Mouse (Mus musculus) intestine, postnatal 0 days (tissue): ENCODE results near the gene Creb3l2. TPM values are rescaled to one million over a fixed set of nuclear protein-coding genes. Genes with fewer than 3 reads are reported as not detected.

Experiments
- ATAC-seq: fragments of 200-750 bp; cut with Nextera tagmentation; 2 replicates; pipeline ENCODE4 v1.8.0; 2017; ENCODE audit warnings: mild to moderate bottlenecking, moderate TSS enrichment, moderate library complexity
- H3K27ac ChIP-seq: fragments of 300-500 bp; sonication (generic); 2 replicates; pipeline ENCODE4 v1.5.1; 2014; ENCODE audit warnings: mild to moderate bottlenecking, low read depth, low read length, moderate library complexity
- H3K27me3 ChIP-seq: fragments of 300-500 bp; sonication (generic); replicated peaks from 2 replicates; pipeline ENCODE4 v1.6.1; 2014; ENCODE audit warnings: low read length, mixed read lengths; ENCODE audit not compliant: control insufficient read depth, insufficient read depth
- H3K36me3 ChIP-seq: fragments of 300-500 bp; sonication (generic); 2 replicates; pipeline ENCODE4 v1.6.1; 2014; ENCODE audit warnings: mild to moderate bottlenecking, moderate library complexity; ENCODE audit not compliant: control insufficient read depth, insufficient read depth
- H3K4me1 ChIP-seq: fragments of 300-500 bp; sonication (generic); replicated peaks from 2 replicates; pipeline ENCODE4 v1.6.1; 2014; ENCODE audit warnings: antibody characterized with exemption, low read length, mixed read lengths; ENCODE audit not compliant: control insufficient read depth, insufficient read depth
- H3K4me2 ChIP-seq: fragments of 300-500 bp; sonication (generic); replicated peaks from 2 replicates; pipeline ENCODE4 v1.6.1; 2014; ENCODE audit warnings: low read depth, mild to moderate bottlenecking, moderate library complexity
- H3K4me3 ChIP-seq: fragments of 300-500 bp; sonication (generic); 2 replicates; pipeline ENCODE4 v1.5.1; 2014; ENCODE audit warnings: low read depth, low read length
- H3K9ac ChIP-seq: fragments of 300-500 bp; sonication (generic); 2 replicates; pipeline ENCODE4 v1.6.1; 2014; ENCODE audit warnings: mild to moderate bottlenecking, low read depth, low read length
- H3K9me3 ChIP-seq: fragments of 300-500 bp; sonication (generic); 2 replicates; pipeline ENCODE4 v1.6.1; 2016; ENCODE audit warnings: mixed run types; ENCODE audit not compliant: control insufficient read depth
- CTCF ChIP-seq: sonication (generic); IDR thresholded peaks from 2 replicates; pipeline ENCODE4 v1.5.1; 2016; ENCODE audit warnings: low read depth, mild to moderate bottlenecking, control low read depth, antibody characterized with exemption, moderate library complexity
- WGBS: fragments of 180-500 bp; shearing (Covaris S2); extraction: QIAGEN DNeasy Blood & Tissue Kit; methylation state at CpG from one replicate; pipeline ENCODE4 v1.1.7; 2014; 5-methylcytosine and 5-hydroxymethylcytosine counted together
- polyA plus RNA-seq: library from polyadenylated mRNA; unstranded; fragments of >200 nt; fragmentation: Nextera tagmentation; extraction: Ambion mirVana; gene quantifications from 2 replicates; pipeline ENCODE4 v1.2.1, GENCODE M21; 2015

The Creb3l2 gene
- 9.9 and 10.0 TPM in 2 replicates for polyA plus RNA-seq

GRCm38 (mm10) chr6:37442041-37442667 lies at the start of gene Creb3l2:
Gene Creb3l2 (minus strand): TSS chr6:37442146.
- Histone ChIP-seq H3K9me3 (no peaks in the 10 kb centered on the region), H3K4me1 (0 out of 2 replicates have a peak, but pooled peaks cover 2% of the 10 kb centered on the region)
- WGBS = under 1% methylated on average over 33 of the region's 33 CpGs

GRCm38 (mm10) chr6:37486502-37486901 lies 44.6 kb upstream of the Creb3l2 start:
- ATAC-seq = no peak
- Histone ChIP-seq H3K9me3 (no peaks in the 10 kb centered on the region), H3K36me3 (no peaks in the 10 kb centered on the region), H3K9ac (no peak overlapping the region), H3K4me3 (no peak overlapping the region), H3K4me1 (no peaks in the 10 kb centered on the region), H3K27ac (no peak overlapping the region), H3K27me3 (no peaks in the 10 kb centered on the region), H3K4me2 (no peak overlapping the region)
- 41% methylated on average over 4 of the region's 4 CpGs for WGBS
- TF ChIP-seq CTCF = no peak

More at GRCm38 (mm10) chr6:37442041-37442667, at the start of gene Creb3l2:
- H3K36me3 ChIP-seq = no peaks in the 10 kb centered on the region; the same call in 1 of the 2 replicates
- peak within 1 kb of the TSS; percentile 73 for H3K4me2 ChIP-seq
- peak within 1 kb of the TSS; percentile 66 for H3K4me3 ChIP-seq
- no peaks in the 10 kb centered on the region for H3K27me3 ChIP-seq
- H3K27ac ChIP-seq = peak within 1 kb of the TSS; percentile 75
- peak; percentile 32 for TF ChIP-seq CTCF
- H3K9ac ChIP-seq = peak within 1 kb of the TSS; percentile 79
- peak; percentile 99 for ATAC-seq

GRCm38 (mm10) chr6:37484588-37485070 lies 42.7 kb upstream of the Creb3l2 start:
- no peak overlapping the region for H3K4me2 ChIP-seq
- 59% methylated on average over 1 of the region's 1 CpGs for WGBS
- TF ChIP-seq CTCF = no peak
- no peak overlapping the region for H3K27ac ChIP-seq
- no peaks in the 10 kb centered on the region for H3K27me3 ChIP-seq
- no peaks in the 10 kb centered on the region for H3K4me1 ChIP-seq
- H3K4me3 ChIP-seq = no peak overlapping the region
- H3K9me3 ChIP-seq = no peaks in the 10 kb centered on the region
- H3K9ac ChIP-seq = no peak overlapping the region
- ATAC-seq = no peak
- no peaks in the 10 kb centered on the region for H3K36me3 ChIP-seq

GRCm38 (mm10) chr6:37483262-37483661 lies 41.3 kb upstream of the Creb3l2 start:
- Histone ChIP-seq H3K9me3 (no peaks in the 10 kb centered on the region), H3K27me3 (no peaks in the 10 kb centered on the region), H3K9ac (no peak overlapping the region), H3K4me3 (no peak overlapping the region), H3K27ac (no peak overlapping the region), H3K4me1 (no peaks in the 10 kb centered on the region), H3K4me2 (no peak overlapping the region), H3K36me3 (no peaks in the 10 kb centered on the region)
- WGBS = 24% methylated on average over 5 of the region's 5 CpGs
- no peak for TF ChIP-seq CTCF
- ATAC-seq = no peak

- ATAC-seq = no peak
- Histone ChIP-seq H3K27me3 (no peaks in the 10 kb centered on the region), H3K4me1 (no peaks in the 10 kb centered on the region), H3K27ac (no peak overlapping the region), H3K9me3 (no peaks in the 10 kb centered on the region), H3K9ac (no peak overlapping the region), H3K4me3 (no peak overlapping the region), H3K4me2 (no peak overlapping the region), H3K36me3 (no peaks in the 10 kb centered on the region)
- no peak for TF ChIP-seq CTCF
- WGBS = 77% methylated on average over 3 of the region's 3 CpGs
Measured at GRCm38 (mm10) chr6:37481147-37481546, 39.2 kb upstream of the Creb3l2 start.

DNA sequence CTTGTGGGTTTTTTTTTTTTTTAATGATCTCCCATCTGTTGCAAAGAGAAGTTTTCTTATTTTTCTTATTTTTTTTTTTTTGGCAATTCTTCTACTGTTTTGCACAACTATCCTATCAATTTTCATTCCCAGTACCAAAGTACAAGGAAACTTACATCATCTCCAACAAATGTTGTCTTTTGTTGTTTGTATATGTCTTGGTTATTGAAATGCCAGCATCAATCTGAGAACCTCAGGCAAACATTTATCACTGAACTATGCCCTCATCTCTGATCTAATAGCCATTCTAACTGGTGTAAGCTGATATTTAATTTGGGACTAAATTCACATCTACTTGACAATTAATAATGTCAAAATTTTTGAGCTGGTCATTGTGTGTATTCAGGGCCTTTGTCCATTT lies 38.1 kb upstream of the Creb3l2 start:
- no peak for TF ChIP-seq CTCF
- no peaks in the 10 kb centered on the region for H3K36me3 ChIP-seq
- ATAC-seq = no peak

More for the DNA sequence above, 38.1 kb upstream of the Creb3l2 start:
- no peak overlapping the region for H3K4me2 ChIP-seq
- H3K9ac ChIP-seq = no peak overlapping the region
- H3K27me3 ChIP-seq = no peaks in the 10 kb centered on the region
- no peaks in the 10 kb centered on the region for H3K9me3 ChIP-seq
- no peak overlapping the region for H3K4me3 ChIP-seq
- no peaks in the 10 kb centered on the region for H3K4me1 ChIP-seq
- H3K27ac ChIP-seq = no peak overlapping the region
